Mouse (Mus musculus) C2C12 (cell line): Measurements from ENCODE around the gene Pdzd7. TPM values are rescaled to one million over a fixed set of nuclear protein-coding genes. Genes with fewer than 3 reads are reported as not detected.

Source experiments
- H3K27me3 ChIP-seq: one replicate; pipeline ENCODE4 v1.6.1; 2011; ENCODE audit not compliant: control insufficient read depth, insufficient read depth, insufficient read length
- H3K36me3 ChIP-seq: one replicate; pipeline ENCODE4 v1.6.1; 2011; ENCODE audit not compliant: control insufficient read depth, insufficient read depth
- H3K4me3 ChIP-seq: one replicate; pipeline ENCODE4 v1.5.1; 2011; ENCODE audit warnings: mild to moderate bottlenecking, control low read depth; ENCODE audit not compliant: poor library complexity, insufficient read depth, severe bottlenecking
- H3K79me2 ChIP-seq: one replicate; pipeline ENCODE4 v1.6.1; 2011; ENCODE audit not compliant: control insufficient read depth, insufficient read depth
- H3K79me3 ChIP-seq: one replicate; pipeline ENCODE4 v1.6.1; 2011; ENCODE audit warnings: low read depth, control low read depth
- H3ac ChIP-seq: one replicate; pipeline ENCODE3; 2011; ENCODE audit warnings: low read depth; ENCODE audit not compliant: control insufficient read depth, insufficient read length
- CEBPB ChIP-seq: IDR thresholded peaks from one replicate; pipeline ENCODE4 v1.6.1; 2011; ENCODE audit warnings: low read depth, mild to moderate bottlenecking, control low read depth, moderate library complexity
- CTCF ChIP-seq: IDR thresholded peaks from one replicate; pipeline ENCODE4 v1.5.1; 2011; ENCODE audit not compliant: control insufficient read depth, insufficient read depth, insufficient read length
- FOSL1 ChIP-seq: IDR thresholded peaks from one replicate; pipeline ENCODE4 v1.8.0; 2011; ENCODE audit warnings: mild to moderate bottlenecking, low read length; ENCODE audit not compliant: poor library complexity, insufficient read depth, severe bottlenecking
- MAX ChIP-seq: IDR thresholded peaks from one replicate; pipeline ENCODE4 v1.6.1; 2011; ENCODE audit warnings: mild to moderate bottlenecking, control low read depth
- MYOD1 ChIP-seq: IDR thresholded peaks from one replicate; pipeline ENCODE4 v1.6.1; 2011; ENCODE audit warnings: low read depth; ENCODE audit not compliant: control insufficient read depth, insufficient read length
- MYOG ChIP-seq: IDR thresholded peaks from one replicate; pipeline ENCODE4 v1.6.1; 2011; ENCODE audit not compliant: control insufficient read depth, insufficient read length; ENCODE audit errors: extremely low read depth
- USF1 ChIP-seq: IDR thresholded peaks from one replicate; pipeline ENCODE4 v1.6.1; 2011; ENCODE audit warnings: low read depth, mild to moderate bottlenecking, control low read depth, moderate library complexity
- long read RNA-seq, 2 experiments: library from polyadenylated mRNA; unstranded; transcript quantifications; one replicate each; pipeline ENCODE4 v2.0.0; 2019 to 2020
- polyA plus RNA-seq: library from polyadenylated mRNA; unstranded; fragments of >200 nt; fragmentation: generic; extraction: Trizol; gene quantifications from one replicate; pipeline ENCODE4 v1.2.1, GENCODE M21; 2012; ENCODE audit warnings: missing spikeins

The Pdzd7 gene
- polyA plus RNA-seq = 0.14 TPM
- long read RNA-seq, experiment 1 = 0 reads
- long read RNA-seq, experiment 2 = 0 reads

- H3K36me3 ChIP-seq = peaks cover 15% of the 10 kb centered on the region
- H3K79me3 ChIP-seq = peaks cover 10% of the 10 kb centered on the region
- H3ac ChIP-seq = no peak within 1 kb of the TSS
- H3K79me2 ChIP-seq = peaks cover 25% of the 10 kb centered on the region
- TF ChIP-seq MYOG = no peak
- TF ChIP-seq CEBPB = no peak
- TF ChIP-seq CTCF = no peak
- no peaks in the 10 kb centered on the region for H3K27me3 ChIP-seq
- peak within 1 kb of the TSS; percentile 68 for H3K4me3 ChIP-seq
Measured at GRCm38 (mm10) chr19:45045651-45046050, at the start of gene Pdzd7. Gene Pdzd7, minus strand, starts transcription at chr19:45045717.

GRCm38 (mm10) chr19:45081841-45082550 lies 36.5 kb upstream of the Pdzd7 start:
- peaks cover 20% of the 10 kb centered on the region for H3K27me3 ChIP-seq
- TF ChIP-seq MYOG (no peak), CTCF (peak; percentile 18)
- H3K36me3 ChIP-seq = no peaks in the 10 kb centered on the region
- H3K4me3 ChIP-seq = no peak overlapping the region
- H3K79me2 ChIP-seq = no peaks in the 10 kb centered on the region
- H3K79me3 ChIP-seq = no peaks in the 10 kb centered on the region
- no peak overlapping the region for H3ac ChIP-seq

GRCm38 (mm10) chr19:45081279-45081678 lies 35.8 kb upstream of the Pdzd7 start:
- no peak overlapping the region for H3ac ChIP-seq
- H3K27me3 ChIP-seq = peaks cover 17% of the 10 kb centered on the region
- no peaks in the 10 kb centered on the region for H3K79me3 ChIP-seq
- TF ChIP-seq CTCF = peak; percentile 68
- TF ChIP-seq MYOG = no peak
- no peaks in the 10 kb centered on the region for H3K79me2 ChIP-seq
- no peak overlapping the region for H3K4me3 ChIP-seq
- H3K36me3 ChIP-seq = no peaks in the 10 kb centered on the region

- H3ac ChIP-seq = peak overlapping the region; percentile 54
- H3K4me3 ChIP-seq = peak overlapping the region; percentile 26
- no peaks in the 10 kb centered on the region for H3K79me2 ChIP-seq
- H3K27me3 ChIP-seq = peaks cover 11% of the 10 kb centered on the region
- H3K79me3 ChIP-seq = no peaks in the 10 kb centered on the region
- no peaks in the 10 kb centered on the region for H3K36me3 ChIP-seq
- TF ChIP-seq MYOD1 (no peak), CTCF (no peak), FOSL1 (no peak), MAX (no peak), CEBPB (no peak), USF1 (no peak), MYOG (no peak)
Measured at GRCm38 (mm10) chr19:45080711-45081110, 35.2 kb upstream of the Pdzd7 start.

- Histone ChIP-seq H3K4me3 (no peak overlapping the region), H3K36me3 (no peaks in the 10 kb centered on the region), H3K27me3 (peaks cover 3% of the 10 kb centered on the region), H3K79me2 (no peaks in the 10 kb centered on the region), H3K79me3 (no peaks in the 10 kb centered on the region), H3ac (peak overlapping the region; percentile 71)
- TF ChIP-seq CTCF = no peak
- TF ChIP-seq MAX = no peak
- TF ChIP-seq MYOD1 = no peak
- TF ChIP-seq USF1 = no peak
Measured at GRCm38 (mm10) chr19:45079769-45080515, 34.4 kb upstream of the Pdzd7 start.
